Mouse (Mus musculus): Measurements from ENCODE around the gene Grasp.

Gene Grasp

GRCm38 (mm10) chr15:101224006-101224906, at the start of gene Grasp:
Gene Grasp (plus strand): TSS chr15:101224188.
- DNase-seq (ENCODE audit: low spot score), result peak; percentile 87

GRCm38 (mm10) chr15:101174294-101175130, 49.5 kb upstream of the Grasp start:
- DNase-seq (ENCODE audit: low spot score), result no peak

DNA sequence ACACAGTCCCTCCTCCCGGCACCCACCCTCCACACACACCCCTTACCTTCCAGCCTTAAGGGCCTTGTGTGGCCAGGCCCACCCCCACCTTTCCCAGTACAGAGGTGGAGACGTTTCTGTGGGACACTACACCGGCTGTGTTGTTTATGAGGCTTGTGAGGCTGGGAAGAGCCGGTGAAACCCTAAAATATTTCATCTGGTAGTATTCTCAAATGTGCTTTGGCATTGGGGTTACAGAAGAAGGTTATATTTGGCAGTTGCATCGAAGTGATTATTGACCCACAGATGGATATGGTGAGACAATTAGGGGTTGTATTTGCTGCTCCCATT, 48.9 kb upstream of the Grasp start:
- DNase-seq (ENCODE audit: low spot score), result no peak

DNA sequence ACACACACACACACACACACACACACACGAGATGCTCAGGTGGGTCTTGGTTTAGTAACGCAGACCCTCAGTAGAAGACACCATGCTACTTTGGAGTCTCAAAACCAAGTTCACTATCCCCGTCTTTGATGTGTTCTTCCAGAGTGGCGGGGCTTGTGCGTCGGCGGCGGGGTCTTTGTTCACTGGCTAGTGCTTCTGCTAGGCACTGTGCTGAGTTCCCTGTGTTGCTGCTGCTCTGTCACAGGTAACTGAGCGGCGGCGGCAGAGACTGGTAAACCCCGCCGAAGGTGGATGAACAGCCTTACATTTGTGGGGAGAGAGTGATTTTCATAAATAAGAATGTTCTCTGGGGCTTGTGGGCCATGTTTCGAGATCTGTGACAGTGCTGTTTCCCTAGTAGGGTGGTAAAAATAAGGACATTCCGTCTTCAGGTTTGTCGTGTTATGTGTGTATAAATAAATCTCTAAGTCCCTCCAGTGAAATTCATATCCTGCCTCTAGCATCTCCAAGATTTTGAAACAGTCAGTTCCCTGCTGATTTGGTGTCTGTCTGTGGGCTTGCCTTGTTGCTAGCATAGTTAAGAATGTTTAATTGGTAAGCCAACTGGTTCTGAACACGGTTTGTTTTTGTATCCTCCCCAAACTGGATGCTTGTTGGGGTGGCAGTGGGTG, 48.2 kb upstream of the Grasp start:
- no peak for DNase-seq (ENCODE audit: low spot score)

GRCm38 (mm10) chr15:101176284-101176680, 47.7 kb upstream of the Grasp start:
- DNase-seq (ENCODE audit: low spot score), result no peak

GRCm38 (mm10) chr15:101176795-101177691, 46.9 kb upstream of the Grasp start:
- DNase-seq (ENCODE audit: low spot score), result no peak

DNA sequence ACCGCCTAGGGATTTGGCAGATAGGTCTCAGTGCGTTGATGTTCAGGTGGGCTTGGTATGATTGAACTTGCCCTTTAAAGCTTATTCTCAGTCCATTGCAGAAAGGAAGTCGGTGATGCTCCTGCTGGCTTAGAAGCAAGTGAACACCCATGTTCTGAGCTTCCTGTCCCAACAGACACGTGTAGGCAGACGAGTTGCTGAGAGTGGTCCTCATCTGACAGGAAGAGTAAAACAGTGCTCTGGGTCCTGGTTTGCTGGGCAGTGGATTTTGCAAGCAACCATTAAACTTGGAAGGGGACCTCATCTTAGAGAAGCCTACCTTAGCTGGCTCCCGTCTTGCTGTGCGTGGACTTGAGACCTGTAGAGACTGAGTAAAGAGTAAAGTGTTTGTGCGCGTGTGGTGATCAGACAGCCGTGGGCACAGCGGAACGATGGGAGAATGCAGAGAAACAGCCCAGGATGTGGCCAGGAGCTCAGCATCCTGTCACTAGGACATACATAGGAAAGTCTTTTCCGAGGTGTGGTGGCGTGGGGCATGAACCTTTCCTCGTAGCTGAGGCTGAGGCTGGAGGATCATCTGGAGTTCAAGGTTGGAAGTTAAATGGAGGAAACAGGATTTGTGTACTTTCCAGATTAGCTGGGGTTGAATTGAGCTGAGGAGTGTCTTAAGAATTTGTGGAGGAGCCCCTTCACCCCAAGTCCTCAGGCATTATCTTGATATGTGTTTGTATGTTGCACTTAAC, 43.5 kb upstream of the Grasp start:
- no peak for DNase-seq (ENCODE audit: low spot score)

DNA sequence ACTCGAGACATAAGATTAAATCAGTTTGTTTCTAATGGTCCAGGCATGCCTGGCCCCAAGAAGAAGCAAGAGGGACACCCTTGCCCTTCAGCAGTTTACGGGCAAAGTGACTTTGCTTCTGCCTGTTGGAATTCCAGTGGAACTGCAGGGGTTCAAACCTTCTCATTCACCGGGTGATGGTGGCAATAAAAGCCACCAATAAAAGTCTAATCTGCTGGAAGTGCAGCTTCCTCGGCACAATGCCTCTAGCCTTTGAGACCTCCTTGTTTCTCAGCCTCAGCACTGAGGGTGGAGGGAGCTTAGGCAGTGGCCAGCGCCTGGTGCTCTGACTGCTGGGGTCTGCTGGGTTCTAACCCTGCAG, 42.9 kb upstream of the Grasp start:
- DNase-seq (ENCODE audit: low spot score), result no peak

- no peak for DNase-seq (ENCODE audit: low spot score)
These were observed 42.5 kb upstream of the Grasp start for GRCm38 (mm10) chr15:101181500-101181899.

DNA sequence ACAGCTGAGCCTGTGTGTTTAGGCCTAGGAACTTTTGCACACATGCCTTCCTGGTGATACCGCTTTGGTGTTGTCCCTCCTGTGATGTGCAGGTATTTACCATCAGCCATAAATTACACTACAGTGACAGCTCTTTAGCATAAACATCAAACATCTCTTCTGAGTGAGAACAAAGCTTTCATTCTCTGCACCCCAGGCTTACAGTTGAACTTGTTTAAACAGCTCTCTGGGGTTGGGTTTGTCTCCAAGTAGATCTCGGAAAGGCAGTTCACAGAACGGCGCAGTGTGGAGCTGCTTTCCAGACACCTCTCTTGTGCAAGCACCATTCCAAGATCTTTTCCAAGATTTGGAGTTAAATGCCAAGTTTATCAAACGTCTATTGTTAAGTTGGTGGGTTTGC, 41.3 kb upstream of the Grasp start:
- no peak for DNase-seq (ENCODE audit: low spot score)

DNA sequence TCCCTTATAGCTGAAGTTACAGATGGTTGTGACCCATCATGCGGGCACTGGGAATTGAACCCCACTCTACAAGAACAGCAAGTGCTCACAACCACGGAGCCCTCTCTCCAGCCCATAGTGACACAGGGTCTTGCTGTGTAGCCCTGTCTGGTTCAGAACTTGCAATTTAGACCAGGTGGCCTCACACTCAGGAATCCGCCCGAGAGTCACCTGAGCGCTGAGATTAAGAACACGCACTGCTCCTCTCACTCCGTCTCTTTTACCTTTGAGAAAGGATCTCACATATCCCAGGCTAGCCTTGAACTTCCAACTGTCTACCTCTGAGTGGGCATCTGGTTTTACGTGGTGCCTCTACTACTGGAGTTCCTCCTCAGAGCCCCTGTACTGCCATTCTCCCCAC, 39.7 kb upstream of the Grasp start:
- DNase-seq (ENCODE audit: low spot score), result no peak

DNA sequence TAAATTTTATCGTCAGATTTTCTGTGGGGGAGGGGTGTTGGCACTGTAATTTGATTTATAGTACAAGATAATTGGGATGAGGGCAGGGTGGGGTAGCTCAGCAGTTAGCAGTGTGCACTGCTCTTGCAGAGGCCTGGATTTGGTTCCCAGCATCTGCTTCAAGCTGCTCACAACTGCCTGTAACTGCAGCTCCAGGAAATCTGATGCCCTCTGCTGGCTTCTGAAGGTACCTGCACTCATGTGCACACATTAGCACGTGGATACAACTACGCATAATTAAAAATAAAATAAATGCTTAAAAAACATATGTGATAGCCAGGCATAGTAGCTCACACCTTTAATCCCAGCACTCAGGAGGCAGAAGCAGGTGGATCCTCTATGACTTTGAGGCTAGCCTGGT, 38.4 kb upstream of the Grasp start:
- DNase-seq (ENCODE audit: low spot score), result no peak

DNA sequence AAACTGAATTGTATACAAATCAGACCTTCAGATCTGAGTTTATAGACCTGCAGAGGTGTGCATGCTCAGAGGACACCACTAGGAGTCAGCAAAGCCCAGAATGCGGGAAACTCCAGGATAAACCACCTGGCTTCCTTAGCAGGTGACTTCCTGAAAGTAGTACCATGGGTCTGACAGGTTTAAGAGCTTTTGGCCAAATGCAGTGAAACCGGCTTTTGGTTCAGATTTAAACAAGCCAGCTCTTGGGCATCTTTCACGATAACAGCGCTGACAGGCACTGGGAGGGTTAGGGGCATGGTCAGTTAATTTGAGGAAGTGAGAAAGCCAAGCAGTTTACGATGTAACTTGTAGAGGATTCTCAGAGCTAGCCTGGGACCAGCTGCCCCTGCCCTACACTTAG, 36.1 kb upstream of the Grasp start:
- DNase-seq (ENCODE audit: low spot score), result peak; percentile 53

DNA sequence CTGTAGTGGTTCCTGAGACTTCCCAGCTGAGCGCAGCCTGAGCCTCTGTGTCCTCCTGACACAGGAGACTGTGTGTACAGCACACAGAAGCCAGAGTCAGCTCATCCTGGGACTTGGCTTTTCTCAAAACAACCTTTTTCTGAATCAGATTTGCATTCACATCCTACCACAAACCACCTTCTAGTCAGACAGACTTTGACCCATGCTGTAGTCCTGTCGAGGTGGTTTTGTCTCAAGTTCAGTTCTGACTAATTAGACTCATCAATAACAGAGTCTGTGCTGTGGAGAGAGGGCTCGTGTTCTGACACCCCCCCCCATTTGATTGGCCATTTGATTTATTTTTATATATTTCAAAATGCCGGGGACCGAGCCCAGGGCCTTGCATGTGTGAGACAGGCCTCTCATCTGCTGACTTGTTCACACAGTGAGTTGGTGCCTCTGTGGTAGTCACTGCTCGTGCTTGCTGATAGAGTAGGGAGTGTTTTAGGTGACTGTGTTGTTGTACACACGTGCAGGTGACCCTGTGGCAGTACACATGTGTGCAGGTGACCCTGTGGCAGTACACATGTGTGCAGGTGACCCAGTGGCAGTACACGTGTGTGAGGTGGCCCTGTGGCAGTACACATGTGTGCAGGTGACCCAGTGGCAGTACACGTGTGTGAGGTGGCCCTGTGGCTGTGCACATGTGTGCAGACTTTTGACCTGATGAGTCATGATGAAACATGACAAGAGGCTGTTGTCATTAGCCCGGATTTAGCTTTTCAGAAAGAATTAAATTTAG, 33.8 kb upstream of the Grasp start:
- no peak for DNase-seq (ENCODE audit: low spot score)

- DNase-seq (ENCODE audit: low spot score), result no peak
These were observed 33.2 kb upstream of the Grasp start for GRCm38 (mm10) chr15:101190762-101191150.

DNA sequence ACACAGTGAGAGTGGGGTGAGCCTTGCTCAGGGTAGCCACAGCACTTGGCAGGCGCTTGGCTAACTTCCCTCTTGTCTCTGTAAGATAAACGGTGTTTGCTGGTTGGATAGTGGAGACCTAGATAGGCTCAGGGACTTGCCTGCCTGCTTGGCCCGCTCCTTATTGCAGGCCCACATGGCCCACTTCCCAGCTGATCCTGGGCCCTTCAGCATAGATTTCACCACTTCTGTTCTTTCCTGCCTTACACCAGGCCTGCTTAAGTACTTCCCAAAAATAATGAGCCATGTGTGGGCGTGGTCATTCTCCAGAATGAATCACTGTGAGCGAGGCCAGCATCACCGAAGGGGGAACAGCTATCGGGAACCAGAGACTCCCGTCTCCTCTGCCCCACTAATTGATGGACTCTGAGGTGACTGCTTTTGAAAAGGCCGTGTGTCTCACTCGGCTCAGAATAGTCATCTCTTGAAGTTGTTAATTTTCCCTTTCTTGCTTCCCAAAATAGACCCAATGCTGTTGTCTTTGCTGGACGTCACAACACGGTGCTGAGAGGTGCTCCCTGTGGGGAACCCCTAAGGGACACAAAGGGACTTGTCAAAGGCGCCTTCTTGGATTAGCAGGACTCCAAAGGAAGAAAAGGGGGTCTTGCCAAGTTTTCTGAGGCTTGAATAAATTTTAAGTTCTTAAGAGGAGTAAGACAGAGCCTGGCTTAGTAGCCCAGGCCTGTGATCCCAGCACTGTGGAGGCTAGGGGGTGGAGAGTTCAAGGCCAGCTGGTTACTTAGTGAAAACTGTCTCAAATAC, 32.3 kb upstream of the Grasp start:
- DNase-seq (ENCODE audit: low spot score), result peak; percentile 75

- DNase-seq (ENCODE audit: low spot score), result no peak
These were observed 31.7 kb upstream of the Grasp start for GRCm38 (mm10) chr15:101192260-101192640.

GRCm38 (mm10) chr15:101192651-101193050, 31.3 kb upstream of the Grasp start:
- DNase-seq (ENCODE audit: low spot score), result no peak

DNA sequence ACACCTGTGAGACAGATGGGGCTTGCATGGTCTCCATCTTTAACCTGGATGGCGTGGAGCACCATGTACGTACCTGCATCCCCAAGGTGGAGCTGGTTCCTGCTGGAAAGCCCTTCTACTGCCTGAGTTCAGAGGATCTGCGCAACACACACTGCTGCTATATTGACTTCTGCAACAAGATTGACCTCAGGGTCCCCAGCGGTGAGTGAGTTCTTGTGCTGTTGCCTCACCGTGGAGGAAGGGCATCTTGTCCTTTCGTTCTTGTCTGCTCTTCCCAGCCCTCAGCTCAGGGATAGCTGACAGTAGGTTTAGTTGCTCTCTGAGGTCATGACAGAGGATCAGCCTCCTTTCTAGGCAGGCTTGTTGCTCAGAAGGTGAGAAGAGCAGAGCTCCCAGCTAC, 30.0 kb upstream of the Grasp start:
- no peak for DNase-seq (ENCODE audit: low spot score)

Data from urinary bladder, postnatal 14 days (tissue).